Mouse (Mus musculus): ENCODE results near the gene Zscan12. TPM values are rescaled to one million over a fixed set of nuclear protein-coding genes. Genes with fewer than 3 reads are reported as not detected.

The Zscan12 gene
- total and polyA plus RNA-seq, 3 experiments = 0.33 to 9.6 (median 9.4) TPM

DNA sequence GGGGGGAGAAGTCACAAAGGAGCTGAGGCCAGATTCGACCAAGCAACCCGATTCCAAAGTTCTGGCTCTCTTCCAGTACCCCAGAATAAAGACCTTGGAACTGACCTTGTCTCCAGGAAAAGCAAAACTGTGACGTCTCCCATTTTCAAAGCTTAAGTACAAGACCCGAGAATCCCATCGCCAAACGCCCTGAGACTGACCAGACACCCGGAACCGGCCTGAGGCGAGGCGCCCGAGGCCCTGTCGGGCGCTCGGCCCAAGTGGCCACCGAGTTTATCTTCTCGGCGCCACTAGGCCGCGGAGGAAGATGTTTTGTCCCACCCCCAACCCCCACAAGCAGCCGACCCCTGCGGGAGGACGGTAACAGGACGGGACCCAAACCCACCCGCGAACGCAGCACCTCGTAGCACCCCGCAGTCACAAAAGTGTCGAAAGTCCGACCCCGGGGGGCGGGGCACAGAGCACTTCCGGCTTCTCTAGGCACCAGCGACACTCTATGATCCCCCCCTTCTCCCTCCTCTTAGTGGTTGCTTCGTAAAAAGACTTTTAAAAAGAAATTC is 39.7 kb downstream of the Zscan12 start, which contains the start of gene Zkscan3:
Zkscan3 (minus strand) TSS at position 469 of the 560 bp plus-strand sequence.
- peak; percentile 89 for DNase-seq

DNA sequence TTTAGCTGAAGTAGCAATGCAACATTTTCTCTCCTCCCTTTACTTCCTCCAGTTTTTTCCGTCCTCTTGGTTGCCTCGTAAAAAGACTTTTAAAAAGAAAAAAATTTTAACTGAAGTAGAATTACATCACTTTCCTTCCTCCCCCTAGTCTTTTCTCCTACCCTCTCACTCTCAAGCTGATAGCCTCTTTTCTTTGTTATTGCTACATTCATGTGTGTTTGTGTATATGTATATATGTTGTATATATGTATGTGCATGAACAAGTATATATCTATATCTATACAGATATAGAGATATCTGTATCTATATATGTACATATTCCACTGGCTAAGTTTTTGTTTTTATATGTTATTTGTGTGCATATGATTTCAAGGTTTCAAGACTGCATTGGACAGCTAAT is 40.2 kb downstream of the Zscan12 start:
- DNase-seq = no peak

GRCm38 (mm10) chr13:21407341-21407740 is 44.7 kb downstream of the Zscan12 start:
- no peak for DNase-seq

- peak; percentile 89 for DNase-seq
Measured at GRCm38 (mm10) chr13:21407969-21408804, 45.6 kb downstream of the Zscan12 start.

- DNase-seq = no peak
Measured at GRCm38 (mm10) chr13:21408805-21409459, 46.3 kb downstream of the Zscan12 start.

DNA sequence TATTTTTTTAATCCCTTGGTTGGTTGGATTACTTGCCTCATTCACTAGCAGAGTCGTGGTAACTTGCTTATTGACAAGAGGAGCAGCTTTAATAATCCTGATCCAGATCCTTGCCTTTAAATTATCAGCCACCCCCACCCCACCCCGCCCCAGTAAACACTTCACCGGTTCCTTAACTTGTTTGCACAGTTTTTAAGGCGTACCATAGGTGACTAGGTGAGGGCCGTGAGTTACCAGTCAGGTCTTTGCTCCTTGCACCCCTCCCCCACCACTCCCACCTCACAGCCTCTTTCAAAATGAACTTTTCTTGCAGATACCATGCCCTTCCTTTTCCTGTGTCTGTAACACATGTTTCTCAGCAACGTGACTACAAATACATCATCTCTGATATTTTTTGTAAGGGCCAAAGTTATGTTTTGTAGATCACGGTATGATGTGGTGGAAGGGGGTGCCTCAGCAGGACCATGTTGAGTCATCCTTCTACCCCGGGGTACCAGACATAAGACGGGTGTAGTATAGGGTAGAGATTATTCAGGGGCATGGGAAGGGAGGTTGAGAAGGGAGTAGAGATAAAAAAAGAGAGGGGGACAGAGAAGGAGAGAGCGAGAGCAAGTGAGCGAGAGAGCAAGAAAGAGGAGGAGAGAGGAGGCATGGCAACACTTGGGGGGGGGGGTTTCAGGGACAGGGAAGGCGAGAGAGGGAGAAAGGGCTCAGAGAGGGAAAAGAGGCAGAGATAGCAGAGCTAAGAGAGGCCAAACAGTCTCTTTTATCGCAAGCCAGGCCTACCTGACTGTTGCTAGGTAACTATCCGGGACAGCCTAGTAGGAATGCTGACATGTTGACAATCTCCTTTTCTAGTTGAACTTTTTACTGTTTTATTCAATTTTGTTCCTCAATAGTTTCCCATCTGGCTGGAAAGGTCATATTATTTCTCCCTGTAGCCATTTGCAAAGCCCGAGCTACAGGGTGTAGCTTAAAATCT is 51.9 kb downstream of the Zscan12 start:
- DNase-seq = no peak

- DNase-seq = no peak
Measured at GRCm38 (mm10) chr13:21415266-21415665, 52.6 kb downstream of the Zscan12 start.

GRCm38 (mm10) chr13:21415750-21416149 is 53.1 kb downstream of the Zscan12 start:
- DNase-seq = no peak

GRCm38 (mm10) chr13:21417298-21418010 is 54.8 kb downstream of the Zscan12 start:
- DNase-seq = peak; percentile 60

GRCm38 (mm10) chr13:21418865-21419264 is 56.2 kb downstream of the Zscan12 start:
- no peak for DNase-seq

Small RNA genes lying within 50 kb of the gene (microRNA-seq; reads per million reads assigned to microRNA genes)
- 0 to 0.22 reads per million in 2 experiments for gene Mir6942

Other genes starting within 250 kb of the Zscan12 start
- gene Olfr263, start 233.2 kb upstream of the Zscan12 start, total RNA-seq (2021) = not detected
- gene Olfr263, start 233.2 kb upstream of the Zscan12 start, polyA plus RNA-seq (2012; rRNA removed) = not detected in 2 replicates
- gene Olfr1368, start 217.0 kb upstream of the Zscan12 start, total RNA-seq (2021) = not detected
- not detected in 2 replicates for gene Olfr1368, start 217.0 kb upstream of the Zscan12 start, polyA plus RNA-seq (2012; rRNA removed)
- 10 to 100 TPM; 47.9 to 52.0 TPM for gene Trim27, start 183.4 kb upstream of the Zscan12 start, total RNA-seq (2021)
- gene Trim27, start 183.4 kb upstream of the Zscan12 start, polyA plus RNA-seq (2012; rRNA removed) = 170 and 180 TPM in 2 replicates
- gene Gpx5, start 70.1 kb upstream of the Zscan12 start, total RNA-seq (2021) = not detected
- not detected in 2 replicates for gene Gpx5, start 70.1 kb upstream of the Zscan12 start, polyA plus RNA-seq (2012; rRNA removed)
- gene Gpx6, start 50.7 kb upstream of the Zscan12 start, total RNA-seq (2021) = not detected
- gene Gpx6, start 50.7 kb upstream of the Zscan12 start, polyA plus RNA-seq (2012; rRNA removed) = not detected in 2 replicates
- not detected for gene Olfr1367, start 15.9 kb upstream of the Zscan12 start, total RNA-seq (2021)
- gene Olfr1367, start 15.9 kb upstream of the Zscan12 start, polyA plus RNA-seq (2012; rRNA removed) = not detected in 2 replicates
- gene Zkscan3, start 39.9 kb downstream of the Zscan12 start, total RNA-seq (2021) = 10 to 100 TPM; 44.2 to 61.4 TPM
- gene Zkscan3, start 39.9 kb downstream of the Zscan12 start, polyA plus RNA-seq (2012; rRNA removed) = 21.9 and 27.8 TPM in 2 replicates
- under 1 TPM; 0.81 to 0.90 TPM for gene Pgbd1, start 78.2 kb downstream of the Zscan12 start, total RNA-seq (2021)
- gene Pgbd1, start 78.2 kb downstream of the Zscan12 start, polyA plus RNA-seq (2012; rRNA removed) = 0.12 and 0.51 TPM in 2 replicates
- 10 to 100 TPM; 36.8 to 37.8 TPM for gene Zscan26, start 90.9 kb downstream of the Zscan12 start, total RNA-seq (2021)
- 3.6 and 5.3 TPM in 2 replicates for gene Zscan26, start 90.9 kb downstream of the Zscan12 start, polyA plus RNA-seq (2012; rRNA removed)
- 1 to 10 TPM in 1 of 2 experiments, under 1 TPM in 1; 0.84 to 1.5 TPM for gene Nkapl, start 105.7 kb downstream of the Zscan12 start, total RNA-seq (2021)
- gene Nkapl, start 105.7 kb downstream of the Zscan12 start, polyA plus RNA-seq (2012; rRNA removed) = 0.43 and 0.70 TPM in 2 replicates
- 1 to 10 TPM; 1.8 to 3.6 TPM for gene Zkscan4, start 116.1 kb downstream of the Zscan12 start, total RNA-seq (2021)
- 0.46 and 0.85 TPM in 2 replicates for gene Zkscan4, start 116.1 kb downstream of the Zscan12 start, polyA plus RNA-seq (2012; rRNA removed)
- not detected for gene Gm10065, start 116.6 kb downstream of the Zscan12 start, total RNA-seq (2021)
- gene Gm10065, start 116.6 kb downstream of the Zscan12 start, polyA plus RNA-seq (2012; rRNA removed) = 1.4 TPM in 1 of 2 replicates, not detected in the other
- 10 to 100 TPM; 13.3 to 14.2 TPM for gene AK157302, start 132.4 kb downstream of the Zscan12 start, total RNA-seq (2021)
- gene AK157302, start 132.4 kb downstream of the Zscan12 start, polyA plus RNA-seq (2012; rRNA removed) = 0.09 TPM in 1 of 2 replicates, not detected in the other
- 100 to 1,000 TPM in 1 of 2 experiments, 10 to 100 TPM in 1; 95.4 to 165 TPM for gene Gm11273, start 138.6 kb downstream of the Zscan12 start, total RNA-seq (2021)
- 56.6 and 56.8 TPM in 2 replicates for gene Gm11273, start 138.6 kb downstream of the Zscan12 start, polyA plus RNA-seq (2012; rRNA removed)
- 10 to 100 TPM; 13.9 to 17.1 TPM for gene Zkscan8, start 168.3 kb downstream of the Zscan12 start, total RNA-seq (2021)
- gene Zkscan8, start 168.3 kb downstream of the Zscan12 start, polyA plus RNA-seq (2012; rRNA removed) = 1.2 and 1.5 TPM in 2 replicates
- gene Olfr1366, start 180.0 kb downstream of the Zscan12 start, total RNA-seq (2021) = not detected
- gene Olfr1366, start 180.0 kb downstream of the Zscan12 start, polyA plus RNA-seq (2012; rRNA removed) = not detected in 2 replicates
- gene Olfr1535, start 197.1 kb downstream of the Zscan12 start, total RNA-seq (2021) = not detected
- gene Olfr1535, start 197.1 kb downstream of the Zscan12 start, polyA plus RNA-seq (2012; rRNA removed) = not detected in 2 replicates
- gene Olfr1364, start 218.9 kb downstream of the Zscan12 start, total RNA-seq (2021) = not detected
- gene Olfr1364, start 218.9 kb downstream of the Zscan12 start, polyA plus RNA-seq (2012; rRNA removed) = not detected in 2 replicates